Mouse (Mus musculus) brown adipose tissue, adult 24 weeks (tissue): ENCODE data around the gene Cnot2. TPM values are rescaled to one million over a fixed set of nuclear protein-coding genes. Genes with fewer than 3 reads are reported as not detected.

Source experiments
- H3K27ac ChIP-seq: fragments of 200-500 bp; replicated peaks from 2 replicates; pipeline ENCODE4 v1.5.1; 2012; ENCODE audit warnings: low read depth, mild to moderate bottlenecking, low read length
- H3K4me1 ChIP-seq: fragments of 200-500 bp; 2 replicates; pipeline ENCODE4 v1.6.1; 2012; ENCODE audit warnings: low read length, mixed read lengths; ENCODE audit not compliant: control insufficient read depth, insufficient read depth, insufficient read length
- H3K4me3 ChIP-seq: fragments of 200-500 bp; 2 replicates; pipeline ENCODE4 v1.5.1; 2012; ENCODE audit warnings: low read depth, mild to moderate bottlenecking, low read length, moderate library complexity; ENCODE audit not compliant: insufficient read depth
- polyA plus RNA-seq: library from polyadenylated mRNA; stranded (reverse); fragments of >200 nt; gene quantifications from 2 replicates; pipeline ENCODE4 v1.2.4, GENCODE M21; 2012; ENCODE audit not compliant: missing spikeins, insufficient read depth, insufficient read length

Gene Cnot2
- polyA plus RNA-seq, 1 experiment, result 26.8 TPM

- H3K27ac ChIP-seq, result no peak within 1 kb of the TSS
- peak within 1 kb of the TSS; percentile 62 for H3K4me3 ChIP-seq
- H3K4me1 ChIP-seq, result peaks cover 3% of the 10 kb centered on the region; the same call in 1 of the 2 replicates
These were observed 107.4 kb downstream of the Cnot2 start, which contains the start of gene Kcnmb4 for GRCm38 (mm10) chr10:116473759-116474549. Gene Kcnmb4 (minus strand): TSS chr10:116473878.

GRCm38 (mm10) chr10:116473071-116473758 is 108.1 kb downstream of the Cnot2 start:
- Histone ChIP-seq H3K27ac (no peak overlapping the region), H3K4me1 (peaks cover 3% of the 10 kb centered on the region; the same call in 1 of the 2 replicates)

GRCm38 (mm10) chr10:116472579-116472978 is 108.7 kb downstream of the Cnot2 start:
- Histone ChIP-seq H3K27ac (no peak overlapping the region), H3K4me1 (peaks cover 3% of the 10 kb centered on the region; the same call in 1 of the 2 replicates), H3K4me3 (peak overlapping the region; percentile 42; the same call in 1 of the 2 replicates)

More at GRCm38 (mm10) chr10:116473071-116473758, 108.1 kb downstream of the Cnot2 start:
- H3K4me3 ChIP-seq, result peak overlapping the region; percentile 42

GRCm38 (mm10) chr10:116470306-116470925 is 110.9 kb downstream of the Cnot2 start:
- Histone ChIP-seq H3K4me1 (peaks cover 3% of the 10 kb centered on the region; the same call in 1 of the 2 replicates), H3K4me3 (no peak overlapping the region), H3K27ac (no peak overlapping the region)

- Histone ChIP-seq H3K27ac (no peak overlapping the region), H3K4me3 (no peak overlapping the region), H3K4me1 (no peaks in the 10 kb centered on the region)
These were observed 113.2 kb downstream of the Cnot2 start for GRCm38 (mm10) chr10:116468094-116468493.

GRCm38 (mm10) chr10:116463753-116464345 is 117.5 kb downstream of the Cnot2 start:
- H3K4me3 ChIP-seq, result no peak overlapping the region
- H3K4me1 ChIP-seq, result no peaks in the 10 kb centered on the region
- no peak overlapping the region for H3K27ac ChIP-seq

- Histone ChIP-seq H3K4me3 (no peak overlapping the region), H3K27ac (no peak overlapping the region), H3K4me1 (no peaks in the 10 kb centered on the region)
These were observed 119.9 kb downstream of the Cnot2 start for GRCm38 (mm10) chr10:116461443-116461842.

GRCm38 (mm10) chr10:116458786-116459185 is 122.5 kb downstream of the Cnot2 start:
- H3K4me3 ChIP-seq, result no peak overlapping the region
- no peaks in the 10 kb centered on the region for H3K4me1 ChIP-seq
- H3K27ac ChIP-seq, result no peak overlapping the region

- H3K4me3 ChIP-seq, result no peak overlapping the region
- H3K4me1 ChIP-seq, result no peaks in the 10 kb centered on the region
- H3K27ac ChIP-seq, result no peak overlapping the region
These were observed 128.5 kb downstream of the Cnot2 start for GRCm38 (mm10) chr10:116452771-116453170.

- H3K4me3 ChIP-seq, result no peak overlapping the region
- H3K4me1 ChIP-seq, result no peaks in the 10 kb centered on the region
- H3K27ac ChIP-seq, result no peak overlapping the region
These were observed 130.7 kb downstream of the Cnot2 start for GRCm38 (mm10) chr10:116450621-116451020.

GRCm38 (mm10) chr10:116448166-116448565 is 133.1 kb downstream of the Cnot2 start:
- no peak overlapping the region for H3K4me3 ChIP-seq

GRCm38 (mm10) chr10:116447176-116447575 is 134.1 kb downstream of the Cnot2 start:
- H3K4me1 ChIP-seq, result no peaks in the 10 kb centered on the region
- H3K4me3 ChIP-seq, result no peak overlapping the region
- H3K27ac ChIP-seq, result no peak overlapping the region

More at GRCm38 (mm10) chr10:116448166-116448565, 133.1 kb downstream of the Cnot2 start:
- no peak overlapping the region for H3K27ac ChIP-seq
- no peaks in the 10 kb centered on the region for H3K4me1 ChIP-seq

GRCm38 (mm10) chr10:116446040-116446439 is 135.3 kb downstream of the Cnot2 start:
- Histone ChIP-seq H3K27ac (no peak overlapping the region), H3K4me1 (no peaks in the 10 kb centered on the region)

GRCm38 (mm10) chr10:116444826-116445225 is 136.5 kb downstream of the Cnot2 start:
- no peak overlapping the region for H3K27ac ChIP-seq
- H3K4me3 ChIP-seq, result no peak overlapping the region
- no peaks in the 10 kb centered on the region for H3K4me1 ChIP-seq

More at GRCm38 (mm10) chr10:116446040-116446439, 135.3 kb downstream of the Cnot2 start:
- no peak overlapping the region for H3K4me3 ChIP-seq

GRCm38 (mm10) chr10:116444371-116444770 is 136.9 kb downstream of the Cnot2 start:
- H3K4me1 ChIP-seq, result no peaks in the 10 kb centered on the region
- H3K4me3 ChIP-seq, result no peak overlapping the region
- no peak overlapping the region for H3K27ac ChIP-seq
